Mouse (Mus musculus): Measurements from ENCODE around the gene Gng8.

The Gng8 gene

DNA sequence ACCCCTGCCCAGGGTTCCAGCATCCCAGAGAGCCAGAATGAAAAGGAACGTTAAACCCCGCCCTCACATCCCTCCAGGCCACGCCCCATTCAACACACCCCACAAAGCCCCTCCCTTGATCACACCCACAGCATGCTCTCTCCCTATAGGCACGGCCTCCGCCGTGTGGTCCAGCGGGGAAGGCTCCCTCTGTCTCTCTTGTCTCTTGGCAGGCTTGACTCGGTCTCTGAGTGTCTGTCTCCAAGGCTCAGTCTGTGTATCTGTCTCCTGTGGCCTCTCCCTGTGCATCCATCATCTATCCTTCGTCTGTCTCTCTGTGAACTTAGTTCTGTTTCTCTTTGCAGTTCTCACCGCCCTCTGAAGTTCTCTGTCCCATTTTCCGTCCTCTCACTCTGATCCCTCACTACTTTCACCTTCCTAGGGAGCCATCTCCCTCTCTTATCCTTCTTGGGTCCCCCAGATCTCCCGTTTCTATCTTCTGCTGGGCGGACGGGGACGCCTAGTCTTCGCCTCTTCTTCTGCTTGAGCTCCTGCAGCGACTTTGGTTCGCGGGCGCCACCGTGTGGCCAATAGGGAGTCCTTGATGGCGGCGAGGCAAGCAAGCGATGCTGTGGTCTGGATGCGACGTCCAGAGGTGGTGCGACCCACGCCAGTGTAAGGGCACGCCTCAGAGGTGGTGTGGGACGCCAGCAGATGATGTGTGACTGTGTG, at the start of gene Gng8:
Gene Gng8, plus strand, starts transcription at position 146 of the 711 bp plus-strand sequence.
- DNase-seq (ENCODE audit: low spot score in 2 of 2), result peak; percentile 87 to 92

DNA sequence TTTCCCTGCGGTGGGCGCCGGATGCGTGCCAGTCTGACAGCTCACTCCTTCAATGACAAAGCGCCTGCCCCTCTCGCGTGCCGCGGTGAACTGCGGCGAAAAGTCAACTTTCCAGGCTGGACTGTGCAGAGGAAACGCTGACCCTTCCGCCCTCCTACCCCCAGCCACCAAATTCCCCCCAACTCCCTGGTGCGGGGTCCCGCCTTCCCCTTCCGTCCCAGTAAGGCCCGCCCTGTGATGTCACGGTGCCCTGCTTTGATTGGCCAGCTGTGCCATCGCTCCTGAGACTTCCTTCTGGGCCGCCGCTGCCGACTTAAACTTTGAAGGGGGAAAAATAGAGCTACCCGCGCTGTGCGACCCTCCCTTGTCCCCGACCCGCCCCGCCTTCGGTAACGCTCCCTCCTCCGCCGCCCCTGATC, 48.9 kb upstream of the Gng8 start, which contains the start of gene Prkd2:
Gene Prkd2, plus strand, starts transcription at position 258 of the 419 bp plus-strand sequence.
- DNase-seq (ENCODE audit: low spot score in 2 of 2), result peak; percentile 94

DNA sequence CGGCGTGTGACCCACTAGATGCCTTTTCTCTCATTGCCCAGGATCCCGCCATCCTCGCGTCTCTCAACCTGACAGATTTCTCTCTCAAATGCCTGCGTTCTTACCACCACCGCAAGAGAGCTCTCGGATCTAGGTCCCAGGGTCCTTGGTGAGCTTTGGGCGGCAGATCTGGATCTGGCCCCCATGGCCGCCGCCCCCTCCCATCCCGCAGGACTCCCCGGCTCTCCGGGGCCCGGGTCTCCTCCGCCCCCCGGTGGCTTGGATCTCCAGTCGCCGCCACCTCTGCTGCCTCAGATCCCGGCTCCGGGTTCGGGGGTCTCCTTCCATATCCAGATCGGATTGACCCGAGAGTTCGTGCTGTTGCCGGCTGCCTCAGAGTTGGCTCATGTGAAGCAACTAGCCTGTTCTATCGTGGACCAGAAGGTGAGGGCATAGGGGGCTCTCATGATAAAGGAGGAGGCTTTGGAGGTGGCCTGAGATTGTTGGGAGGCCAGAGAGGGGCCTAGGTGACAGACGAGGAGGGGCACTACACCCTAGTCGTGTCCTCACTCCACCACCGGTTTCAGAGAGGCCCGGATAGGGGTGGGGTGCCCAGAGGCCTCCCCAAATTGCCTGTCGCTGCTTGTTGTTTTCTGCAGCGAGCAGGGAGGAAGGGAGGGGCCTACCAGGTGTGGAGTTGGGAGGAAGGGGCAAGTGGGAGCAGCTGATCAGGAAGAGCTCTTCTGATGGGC, 48.0 kb upstream of the Gng8 start:
- no peak for DNase-seq (ENCODE audit: low spot score in 2 of 2)

DNA sequence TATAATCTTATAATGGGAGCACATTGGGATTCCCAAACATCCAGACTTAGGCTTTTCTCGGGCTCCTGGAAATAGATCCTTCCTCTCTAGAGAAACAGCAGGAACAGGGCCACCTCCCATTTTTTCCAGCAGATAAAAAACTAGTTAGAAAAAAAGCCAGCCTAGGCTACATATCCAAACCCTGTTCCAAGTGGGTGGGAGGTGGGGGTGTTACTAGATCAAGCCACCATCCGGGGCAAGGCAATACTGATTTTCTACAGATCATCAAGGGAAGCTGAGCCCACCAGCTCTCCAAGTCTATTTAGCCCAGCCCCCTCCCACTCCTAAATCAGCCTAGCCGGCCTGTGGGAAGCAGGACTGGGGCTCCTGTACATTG, 46.9 kb upstream of the Gng8 start:
- no peak for DNase-seq (ENCODE audit: low spot score in 2 of 2)

DNA sequence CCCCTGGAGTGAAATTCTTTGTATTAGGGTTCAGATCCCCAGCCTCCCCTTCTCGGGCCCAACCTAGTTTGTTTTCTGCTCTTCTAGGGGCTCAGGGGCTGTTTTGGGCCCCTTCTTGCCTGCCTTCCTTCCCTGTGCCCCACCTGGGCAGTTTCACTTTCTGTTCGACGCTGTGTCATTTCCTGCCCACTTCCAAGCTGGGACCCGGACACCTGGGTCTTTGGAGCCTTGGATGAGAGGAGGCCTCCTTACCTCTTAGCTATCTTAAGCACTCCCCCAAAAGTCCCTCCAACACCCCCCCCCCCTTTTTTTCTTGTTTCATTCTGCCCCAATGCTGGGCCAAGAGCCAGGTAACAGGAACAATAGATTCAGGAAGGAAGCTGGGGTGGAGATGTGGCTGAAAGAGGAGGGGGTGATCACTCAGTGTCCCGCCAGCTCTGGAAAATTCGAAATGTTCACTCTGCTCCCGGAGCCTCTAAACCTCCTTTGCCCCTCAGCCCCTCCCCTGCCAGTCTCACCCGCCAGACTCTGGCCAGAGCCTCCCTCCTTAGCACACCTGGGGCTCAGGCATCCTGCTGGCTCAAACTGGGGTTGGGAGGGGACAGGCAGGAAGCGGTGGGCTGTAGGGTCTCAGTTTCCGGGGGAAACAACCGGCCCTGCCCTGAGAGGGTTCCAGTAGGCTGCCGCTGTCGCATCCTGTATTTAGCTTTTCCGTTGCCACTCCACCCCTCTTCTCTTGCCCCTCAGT, 46.3 kb upstream of the Gng8 start:
- DNase-seq (ENCODE audit: low spot score in 2 of 2), result no peak

DNA sequence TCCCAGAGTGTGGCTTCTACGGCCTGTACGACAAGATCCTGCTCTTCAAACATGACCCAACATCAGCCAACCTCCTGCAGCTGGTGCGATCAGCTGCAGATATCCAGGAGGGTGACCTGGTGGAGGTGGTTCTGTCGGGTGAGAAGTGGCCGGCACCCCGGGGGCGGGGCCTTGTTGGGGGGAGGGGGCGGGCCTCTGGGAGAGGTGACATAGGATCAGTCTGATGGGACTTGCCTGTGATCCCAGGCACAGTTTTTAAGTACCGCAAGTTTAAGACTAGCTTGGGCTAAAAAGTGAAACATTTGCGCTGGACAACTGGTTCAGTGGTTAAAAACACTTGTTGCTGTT, 45.8 kb upstream of the Gng8 start:
- DNase-seq (ENCODE audit: low spot score in 2 of 2), result no peak

DNA sequence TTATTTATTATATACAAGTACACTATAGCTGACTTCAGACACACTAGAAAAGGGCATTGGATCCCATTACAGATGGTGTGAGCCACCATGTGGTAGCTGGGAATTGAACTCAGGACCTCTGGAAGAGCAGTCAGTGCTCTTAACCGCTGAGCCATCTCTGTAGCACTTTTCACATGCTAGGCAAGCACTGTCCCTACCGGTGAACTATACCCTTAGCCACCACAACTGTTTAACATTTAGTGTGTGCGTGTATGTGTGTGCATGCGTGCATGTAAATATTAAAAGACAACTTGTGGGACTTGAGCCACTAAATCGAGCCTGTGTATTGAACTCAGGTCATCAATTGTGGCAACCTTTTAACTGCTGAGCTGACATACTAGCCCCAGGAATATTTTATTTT, 44.8 kb upstream of the Gng8 start:
- no peak for DNase-seq (ENCODE audit: low spot score in 2 of 2)

DNA sequence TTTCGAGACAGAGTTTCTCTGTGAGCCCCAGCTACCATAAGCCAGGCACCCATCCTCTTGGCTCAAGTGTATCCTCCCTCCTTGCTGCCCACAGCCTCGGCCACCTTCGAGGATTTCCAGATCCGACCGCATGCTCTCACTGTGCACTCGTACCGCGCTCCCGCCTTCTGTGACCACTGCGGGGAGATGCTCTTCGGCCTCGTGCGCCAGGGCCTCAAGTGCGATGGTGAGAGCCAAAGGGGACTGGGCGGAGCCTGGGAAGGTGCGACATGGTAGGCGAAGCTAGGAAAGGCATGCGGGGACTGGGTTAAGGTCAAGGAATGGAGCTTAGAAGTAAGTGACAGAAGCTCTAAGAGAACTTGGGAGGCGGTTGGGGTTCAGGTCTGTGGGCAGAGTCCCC, 44.1 kb upstream of the Gng8 start:
- no peak for DNase-seq (ENCODE audit: low spot score in 2 of 2)

DNA sequence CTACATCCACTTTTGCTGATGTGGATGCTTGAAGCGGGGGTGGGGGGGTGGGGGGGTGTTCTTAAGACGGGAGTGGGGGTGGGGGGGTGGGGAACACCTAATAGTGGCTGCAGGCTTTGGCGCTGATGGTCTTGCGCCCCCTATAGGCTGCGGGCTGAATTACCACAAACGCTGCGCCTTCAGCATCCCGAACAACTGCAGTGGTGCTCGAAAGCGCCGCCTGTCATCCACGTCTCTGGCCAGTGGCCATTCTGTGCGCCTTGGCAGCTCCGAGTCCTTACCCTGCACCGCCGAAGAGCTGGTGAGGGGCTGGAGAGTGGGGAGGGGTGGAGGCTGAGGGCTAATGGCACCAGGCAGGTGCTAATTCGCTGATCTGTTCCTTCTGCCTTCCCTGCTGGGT, 43.0 kb upstream of the Gng8 start:
- DNase-seq (ENCODE audit: low spot score in 2 of 2), result peak; percentile 80 to 82

DNA sequence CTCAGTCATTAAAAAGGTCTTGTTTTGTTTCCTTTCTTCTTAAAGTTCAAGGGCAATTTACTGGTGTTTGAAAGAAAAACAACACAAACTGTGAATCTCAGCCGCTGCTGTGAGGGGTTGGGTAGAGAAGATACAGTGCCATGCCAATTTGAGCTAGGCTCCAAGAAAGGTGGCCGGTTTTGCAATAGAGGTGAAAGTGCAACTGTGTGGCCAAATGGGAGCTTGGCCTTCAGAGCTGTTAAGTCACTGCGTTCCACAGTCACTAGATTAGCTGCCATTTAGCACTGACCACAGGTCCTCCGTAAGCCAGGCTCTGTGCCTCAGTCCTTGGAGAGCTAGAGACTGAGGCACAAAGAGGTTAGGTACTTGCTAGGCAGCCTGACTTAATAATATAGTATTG, 40.0 kb upstream of the Gng8 start:
- no peak for DNase-seq (ENCODE audit: low spot score in 2 of 2)

DNA sequence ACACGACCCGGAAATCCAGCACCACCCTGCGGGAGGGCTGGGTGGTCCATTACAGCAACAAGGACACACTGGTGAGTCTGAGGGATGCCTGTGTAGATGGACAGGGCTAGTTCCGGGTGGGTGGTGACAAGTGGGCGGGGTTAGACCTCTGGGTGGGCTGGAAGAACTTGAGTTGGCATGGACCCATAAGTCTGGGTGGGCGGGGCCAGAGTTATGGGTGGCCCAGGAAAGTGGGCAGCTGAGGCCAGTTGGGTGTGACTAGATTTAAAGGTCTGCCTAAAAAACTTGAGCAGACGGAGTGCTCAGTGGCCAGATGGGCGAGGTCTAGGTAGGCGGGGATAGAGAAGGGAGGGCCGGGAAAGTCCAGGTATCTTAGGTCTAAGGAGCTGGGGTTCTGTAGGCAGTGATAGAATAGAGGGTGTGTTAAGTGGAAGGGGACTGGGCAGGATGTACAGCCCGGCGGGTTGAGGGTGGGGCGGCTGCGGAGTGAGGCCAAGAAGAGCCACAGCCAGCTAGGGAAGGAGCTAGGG, 38.2 kb upstream of the Gng8 start:
- DNase-seq (ENCODE audit: low spot score in 2 of 2), result no peak

DNA sequence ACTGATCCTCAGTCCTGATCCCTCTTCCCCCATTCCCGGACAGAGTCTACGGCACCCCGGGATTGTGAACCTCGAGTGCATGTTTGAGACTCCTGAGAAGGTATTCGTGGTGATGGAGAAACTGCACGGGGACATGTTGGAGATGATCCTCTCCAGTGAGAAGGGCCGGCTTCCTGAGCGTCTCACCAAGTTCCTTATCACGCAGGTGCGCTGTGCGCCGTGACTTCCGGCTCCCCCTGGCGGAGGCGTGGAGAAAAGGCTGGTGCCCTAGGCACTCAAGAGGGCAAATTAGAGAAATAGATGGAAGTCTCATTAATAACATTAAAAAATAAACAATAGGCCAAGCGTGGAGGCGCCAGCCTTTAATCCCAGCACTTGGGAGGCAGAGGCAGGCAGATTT, 33.2 kb upstream of the Gng8 start:
- DNase-seq (ENCODE audit: low spot score in 2 of 2), result peak in 1 of 2 experiments; percentile 39

DNA sequence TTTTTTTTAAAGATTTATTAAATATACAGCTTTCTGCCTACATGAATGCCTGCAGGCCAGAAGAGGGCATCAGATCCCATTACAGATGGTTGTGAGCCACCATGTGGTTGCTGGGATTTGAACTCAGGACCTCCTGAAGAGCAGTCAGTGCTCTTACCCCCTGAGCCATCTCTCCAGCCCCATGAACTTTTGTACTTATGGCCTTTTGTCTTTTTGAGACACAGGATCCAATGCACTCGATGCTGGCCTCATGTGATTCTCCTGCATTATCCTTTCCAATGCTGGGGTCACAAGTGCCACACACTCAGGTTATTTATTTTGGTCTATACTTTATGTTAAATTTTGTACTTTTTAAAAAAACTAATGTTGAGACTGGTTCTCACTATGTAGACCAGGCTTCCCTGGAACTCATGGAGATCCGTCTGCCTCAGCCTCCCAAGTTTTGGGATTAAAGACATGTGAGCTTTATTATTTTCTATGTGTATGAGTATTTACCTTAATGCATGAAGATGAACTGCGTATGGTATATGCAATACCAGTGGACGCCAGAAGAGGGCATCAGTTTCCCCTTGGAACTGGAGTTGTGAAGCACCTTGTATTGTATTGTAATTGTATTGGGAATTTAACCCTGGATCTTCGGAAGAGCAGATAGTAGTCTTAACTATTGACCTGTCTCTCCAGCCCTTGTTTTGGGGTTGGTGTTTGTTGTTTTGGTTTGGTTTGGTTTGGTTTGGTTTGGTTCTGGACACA, 31.5 kb upstream of the Gng8 start:
- peak in 1 of 2 experiments; percentile 64 for DNase-seq (ENCODE audit: low spot score in 2 of 2)

DNA sequence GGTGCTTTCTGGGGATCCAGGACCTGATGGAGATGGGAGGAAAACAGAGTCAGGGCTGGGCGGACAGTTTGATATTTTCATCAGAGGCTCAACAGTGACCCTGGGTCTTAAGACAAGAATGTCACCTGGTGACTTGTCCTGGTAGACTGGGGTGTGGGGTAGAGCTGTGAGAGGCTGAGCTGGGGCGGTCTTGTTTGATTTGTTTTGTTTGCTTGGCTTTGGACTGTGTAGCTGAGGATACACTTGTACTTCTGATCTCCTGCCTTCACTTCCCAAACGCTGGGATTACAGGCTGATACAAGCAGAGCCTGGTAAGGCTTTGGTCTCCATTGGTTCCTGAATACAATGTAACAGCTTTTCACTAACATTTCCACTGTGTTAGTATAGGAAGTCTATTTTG, 24.1 kb upstream of the Gng8 start:
- DNase-seq (ENCODE audit: low spot score in 2 of 2), result no peak

DNA sequence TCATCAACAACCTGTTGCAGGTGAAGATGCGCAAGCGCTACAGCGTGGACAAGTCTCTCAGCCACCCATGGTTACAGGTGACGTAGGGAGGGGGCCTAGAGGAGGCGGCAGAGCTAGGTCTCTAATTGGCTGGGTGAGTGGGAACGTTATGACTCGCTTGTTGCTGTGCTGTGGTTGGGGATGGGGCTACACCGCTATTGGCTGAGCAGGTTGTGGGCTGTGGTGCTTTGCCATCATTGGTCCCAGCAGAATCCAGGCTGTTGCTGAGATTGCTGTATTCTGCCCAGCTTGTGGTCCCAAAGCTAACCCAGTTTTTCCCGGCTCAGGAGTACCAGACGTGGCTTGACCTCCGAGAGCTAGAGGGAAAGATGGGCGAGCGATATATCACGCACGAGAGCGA, 22.1 kb upstream of the Gng8 start:
- DNase-seq (ENCODE audit: low spot score in 2 of 2), result peak; percentile 96 to 98

DNA sequence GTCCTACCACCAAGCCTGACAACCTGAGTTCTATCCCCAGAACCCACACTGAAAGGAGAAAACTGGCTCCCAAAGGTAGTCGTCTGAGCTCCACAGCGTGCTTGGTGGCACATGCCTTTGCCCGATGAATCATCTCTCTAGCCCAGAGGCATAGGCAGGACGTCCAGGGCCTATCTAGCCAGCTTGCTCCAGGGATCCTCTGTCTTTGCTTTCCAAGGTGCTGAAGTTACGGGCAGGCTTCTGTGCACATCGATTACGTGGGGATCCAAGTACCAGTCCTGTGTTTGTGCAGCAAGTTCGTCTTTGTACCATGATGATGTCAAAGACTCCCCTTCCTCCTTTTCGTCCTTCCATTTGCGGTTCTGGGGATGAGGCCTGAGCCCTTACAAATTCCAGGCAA, 20.0 kb upstream of the Gng8 start:
- DNase-seq (ENCODE audit: low spot score in 2 of 2), result no peak

DNA sequence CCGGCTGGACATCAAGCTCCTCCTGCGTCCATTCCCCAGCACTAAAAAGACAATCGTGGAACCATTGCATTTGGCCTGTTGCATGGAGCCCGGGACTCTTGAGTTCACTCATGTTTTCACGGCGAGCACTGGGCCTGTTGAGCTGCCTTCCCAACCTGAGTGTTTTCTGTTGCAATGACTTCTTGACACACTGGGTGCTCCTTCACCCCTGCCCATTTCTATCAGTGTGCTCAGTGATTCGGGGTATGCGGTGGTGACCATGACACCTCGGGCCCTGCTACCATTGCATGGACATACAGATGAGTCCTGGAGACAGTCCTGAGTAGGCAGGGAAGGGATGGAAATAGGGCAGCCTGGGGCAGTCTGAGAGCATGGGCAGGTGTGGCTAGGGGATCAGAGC, 19.1 kb upstream of the Gng8 start:
- DNase-seq (ENCODE audit: low spot score in 2 of 2), result no peak

DNA sequence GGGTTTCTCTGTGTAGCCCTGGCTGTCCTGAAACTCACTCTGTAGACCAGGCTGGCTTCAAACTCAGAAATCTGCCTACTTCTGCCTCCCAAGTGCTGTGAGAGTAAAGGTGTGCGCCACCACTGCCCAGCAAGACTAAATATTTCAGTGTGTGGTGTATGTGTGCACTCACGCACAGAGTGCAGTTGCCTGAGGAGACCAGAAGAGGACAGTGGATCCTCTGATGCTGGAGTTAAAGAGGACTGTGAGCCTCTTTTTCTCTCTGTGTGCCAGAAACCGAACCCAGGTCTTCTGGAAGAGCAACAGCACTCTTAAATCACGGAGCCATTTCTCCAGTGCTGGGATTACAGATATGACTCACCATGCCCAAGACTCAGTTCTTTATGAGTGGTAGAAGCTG, 18.2 kb upstream of the Gng8 start:
- DNase-seq (ENCODE audit: low spot score in 2 of 2), result no peak

DNA sequence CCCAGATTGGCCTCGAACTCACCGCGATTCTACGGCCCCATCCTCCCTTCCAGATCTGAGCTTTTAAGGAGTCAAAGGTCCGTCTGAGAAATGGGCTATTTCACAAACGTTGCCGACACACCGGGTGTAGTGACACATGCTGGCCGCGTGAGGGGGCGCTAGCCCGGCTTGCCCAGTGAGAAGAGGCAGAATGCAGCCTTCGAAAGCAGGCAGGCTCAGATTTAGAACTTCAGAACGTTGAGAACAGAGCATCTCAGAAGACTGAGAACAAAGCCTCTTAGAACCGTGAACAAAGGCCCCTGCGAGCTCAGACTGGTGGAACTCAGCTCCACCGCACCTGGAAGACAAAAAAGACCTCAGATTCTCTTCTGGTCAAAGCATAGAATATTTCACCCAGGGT, 17.4 kb upstream of the Gng8 start:
- DNase-seq (ENCODE audit: low spot score in 2 of 2), result peak; percentile 83 to 86

DNA sequence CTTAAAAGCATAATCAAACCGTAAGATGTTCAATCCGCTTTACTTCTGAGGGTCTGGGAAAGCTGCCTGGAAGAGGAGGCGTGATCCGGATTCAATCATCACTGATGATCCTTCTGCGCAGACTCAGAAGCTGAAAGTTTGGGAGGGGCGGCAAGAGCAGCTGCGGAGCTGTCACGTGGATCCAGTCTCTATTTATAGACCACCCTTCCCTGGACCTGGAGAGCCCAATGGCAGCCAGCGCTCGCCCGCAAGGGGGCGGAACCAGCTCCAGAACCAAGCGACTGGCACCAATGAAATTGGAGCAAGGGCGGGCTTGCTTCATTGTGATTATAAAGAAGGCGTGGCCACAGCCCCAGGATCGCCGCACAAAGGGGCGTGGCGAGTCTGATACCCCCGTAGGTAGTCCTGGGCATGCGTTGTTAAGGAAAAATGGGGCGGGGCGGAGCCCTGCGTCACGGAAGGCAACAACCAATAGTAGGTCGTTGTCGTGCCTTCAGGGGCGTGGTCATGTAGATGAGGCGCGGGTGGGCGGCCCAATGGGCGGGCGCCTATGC, 16.8 kb upstream of the Gng8 start:
- DNase-seq (ENCODE audit: low spot score in 2 of 2), result peak; percentile 100

DNA sequence AGATGAGACGGTGACA, 16.5 kb upstream of the Gng8 start, which contains the start of gene Dact3:
Gene Dact3, plus strand, starts transcription at position 8 of the 16 bp plus-strand sequence.
- no peak for DNase-seq (ENCODE audit: low spot score in 2 of 2)

DNA sequence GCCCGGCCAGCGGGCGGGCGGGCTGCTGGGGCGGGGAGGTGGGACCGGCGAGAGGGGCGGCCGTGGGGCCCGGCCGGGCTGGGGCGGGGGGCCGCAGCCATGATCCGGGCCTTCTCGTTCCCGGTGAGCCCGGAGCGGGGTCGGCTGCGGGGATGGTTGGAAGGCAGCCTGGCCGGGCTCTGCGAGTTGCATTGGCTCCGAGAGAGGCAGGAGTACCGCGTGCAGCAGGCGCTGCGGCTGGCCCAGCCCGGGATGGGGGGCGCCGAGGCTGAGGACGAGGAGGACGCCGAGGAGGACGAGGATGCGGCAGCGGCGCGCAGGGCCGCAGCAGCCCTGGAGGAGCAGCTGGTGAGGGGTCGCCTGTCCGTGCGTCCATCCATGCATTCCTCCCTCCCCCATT, 16.3 kb upstream of the Gng8 start:
- no peak for DNase-seq (ENCODE audit: low spot score in 2 of 2)

Data from right cerebral cortex, postnatal 10 days (tissue).